In genomic region chr7:19388699-19389413, GRCm38 (mm10) we compare ENCODE assay signal across 11 mouse cellular contexts. TPM values are rescaled to one million over a fixed set of nuclear protein-coding genes. Genes with fewer than 3 reads are reported as not detected.
DNase-seq lines count a peak whose midpoint lies in the region; ATAC-seq lines count a peak whose summit lies in the region.
"Had no signal": no experiment of that assay in that cellular context is flagged by ENCODE, and none has a peak within 500 bp of the region (broad histone marks: within the 10 kb centered on the region; RNA-seq: fewer than 3 reads in every experiment).

No protein-coding gene starts in this region.

- H3K36me3 ChIP-seq in forebrain, embryonic 12.5 days (replicated peaks) = peaks cover 98% of the 10 kb centered on the region
- H3K36me3 ChIP-seq in hindbrain, embryonic 16.5 days (ENCODE audit: control insufficient read depth, insufficient read depth, low read length) = peaks cover 58% of the 10 kb centered on the region
- H3K36me3 ChIP-seq in kidney, embryonic 15.5 days = peaks cover 99% of the 10 kb centered on the region

- H3K4me3 ChIP-seq in forebrain, embryonic 12.5 days (replicated peaks) = no peak overlapping the region
- no peak overlapping the region for H3K4me3 ChIP-seq in hindbrain, embryonic 16.5 days (ENCODE audit: low read length)
- no peak overlapping the region for H3K4me3 ChIP-seq in kidney, embryonic 15.5 days (replicated peaks)
- H3K4me3 ChIP-seq: liver, embryonic 15.5 days had no signal

- 79% methylated on average over 10 of the region's 10 CpGs for WGBS in forebrain, embryonic 12.5 days
- 64% methylated on average over 8 of the region's 10 CpGs for WGBS in hindbrain, embryonic 16.5 days
- 77% methylated on average over 9 of the region's 10 CpGs for WGBS in kidney, embryonic 15.5 days

- no peak overlapping the region for H3K9ac ChIP-seq in forebrain, embryonic 12.5 days
- no peak overlapping the region for H3K9ac ChIP-seq in hindbrain, embryonic 16.5 days (ENCODE audit: low read depth, low read length)
- H3K9ac ChIP-seq in kidney, embryonic 15.5 days = no peak overlapping the region
- H3K9ac ChIP-seq: liver, embryonic 15.5 days had no signal

- no peaks in the 10 kb centered on the region for H3K9me3 ChIP-seq in forebrain, embryonic 12.5 days
- no peaks in the 10 kb centered on the region for H3K9me3 ChIP-seq in hindbrain, embryonic 16.5 days (ENCODE audit: control insufficient read depth, low read length)
- no peaks in the 10 kb centered on the region for H3K9me3 ChIP-seq in kidney, embryonic 15.5 days (replicated peaks)
- H3K9me3 ChIP-seq: liver, embryonic 15.5 days had no signal

- ATAC-seq in forebrain, embryonic 12.5 days (ENCODE audit: low FRiP score) = peak; percentile 51; the same call in 1 of the 2 replicates
- no peak for ATAC-seq in hindbrain, embryonic 16.5 days
- no peak for ATAC-seq in kidney, embryonic 15.5 days (replicated peaks; ENCODE audit: low FRiP score)

- intact Hi-C loops in left cerebral cortex, postnatal 4 days (cut with DNase I) = no loop called here
- intact Hi-C loops in left cerebral cortex, postnatal 36 days (cut with DNase I) = no loop called here

- H3K4me1 ChIP-seq in forebrain, embryonic 12.5 days = peaks cover 14% of the 10 kb centered on the region
- no peaks in the 10 kb centered on the region for H3K4me1 ChIP-seq in hindbrain, embryonic 16.5 days (ENCODE audit: control insufficient read depth, insufficient read depth, low read depth, low read length)
- 0 out of 2 replicates have a peak, but pooled peaks cover under 1% of the 10 kb centered on the region for H3K4me1 ChIP-seq in kidney, embryonic 15.5 days

- 0 out of 2 replicates have a peak overlapping the region, but pooled peaks have one; percentile 42 for H3K27ac ChIP-seq in forebrain, embryonic 12.5 days
- H3K27ac ChIP-seq in hindbrain, embryonic 16.5 days (ENCODE audit: low read depth, low read length) = peak overlapping the region; percentile 66; the same call in 1 of the 2 replicates
- no peak overlapping the region for H3K27ac ChIP-seq in kidney, embryonic 15.5 days
- H3K27ac ChIP-seq: liver, embryonic 15.5 days had no signal

- no peak overlapping the region for H3K4me2 ChIP-seq in forebrain, embryonic 12.5 days
- H3K4me2 ChIP-seq in hindbrain, embryonic 16.5 days (ENCODE audit: low read length) = no peak overlapping the region
- no peak overlapping the region for H3K4me2 ChIP-seq in kidney, embryonic 15.5 days
- H3K4me2 ChIP-seq: liver, embryonic 15.5 days had no signal

- no peaks in the 10 kb centered on the region for H3K27me3 ChIP-seq in forebrain, embryonic 12.5 days
- no peaks in the 10 kb centered on the region for H3K27me3 ChIP-seq in hindbrain, embryonic 16.5 days (replicated peaks; ENCODE audit: control insufficient read depth, insufficient read depth, low read length)
- no peaks in the 10 kb centered on the region for H3K27me3 ChIP-seq in kidney, embryonic 15.5 days
- H3K27me3 ChIP-seq: liver, embryonic 15.5 days had no signal

- DNase-seq in left cerebral cortex, postnatal 4 days = peak; percentile 41
- no peak for DNase-seq in left cerebral cortex, postnatal 36 days (ENCODE audit: low spot score in 2 of 2)
- DNase-seq in retina, postnatal 1 day = peak; percentile 93
- no peak for DNase-seq in ovary, adult 18-20 months (ENCODE audit: low spot score)
- DNase-seq: kidney, adult 8-10 months had no signal

RNA-seq across cellular contexts. Expression of gene Ercc2, which starts 7.0 kb away (rescaled TPM):
- 10 to 100 TPM; 46.1 to 62.8 TPM for total RNA-seq in left cerebral cortex, postnatal 4 days (2021)
- 10 to 100 TPM; 26.1 to 40.0 TPM for total RNA-seq in left cerebral cortex, postnatal 36 days (2021)
- 23.3 and 23.7 TPM in 2 replicates for polyA plus RNA-seq in forebrain, embryonic 12.5 days (2016; fragmentation: Nextera tagmentation; extraction: Ambion mirVana)
- polyA plus RNA-seq in hindbrain, embryonic 16.5 days (2015; fragmentation: Nextera tagmentation; extraction: Ambion mirVana) = 22.6 and 25.1 TPM in 2 replicates
- polyA plus RNA-seq in kidney, embryonic 15.5 days (2015; fragmentation: Nextera tagmentation; extraction: Ambion mirVana) = 16.0 and 19.5 TPM in 2 replicates

RNA-seq across cellular contexts. Expression of gene Klc3, which starts 15.0 kb away (rescaled TPM):
- total RNA-seq in left cerebral cortex, postnatal 4 days (2021) = 1 to 10 TPM; 1.2 to 1.3 TPM
- 1 to 10 TPM; 2.6 to 3.3 TPM for total RNA-seq in left cerebral cortex, postnatal 36 days (2021)
- polyA plus RNA-seq in forebrain, embryonic 12.5 days (2016; fragmentation: Nextera tagmentation; extraction: Ambion mirVana) = 2.8 and 5.4 TPM in 2 replicates
- 2.2 and 2.5 TPM in 2 replicates for polyA plus RNA-seq in hindbrain, embryonic 16.5 days (2015; fragmentation: Nextera tagmentation; extraction: Ambion mirVana)
- polyA plus RNA-seq in kidney, embryonic 15.5 days (2015; fragmentation: Nextera tagmentation; extraction: Ambion mirVana) = 5.1 and 6.3 TPM in 2 replicates
- total RNA-seq: granulocyte monocyte progenitor cell, adult 5-6 weeks; megakaryocyte-erythroid progenitor cell, adult 5-6 weeks had no signal

RNA-seq across cellular contexts. Expression of gene Ckm, which starts 15.7 kb away (rescaled TPM):
- not detected for total RNA-seq in left cerebral cortex, postnatal 4 days (2021)
- under 1 TPM; 0.35 to 0.41 TPM for total RNA-seq in left cerebral cortex, postnatal 36 days (2021)
- not detected in 2 replicates for polyA plus RNA-seq in forebrain, embryonic 12.5 days (2016; fragmentation: Nextera tagmentation; extraction: Ambion mirVana)
- polyA plus RNA-seq in hindbrain, embryonic 16.5 days (2015; fragmentation: Nextera tagmentation; extraction: Ambion mirVana) = 0.64 and 47.3 TPM in 2 replicates
- polyA plus RNA-seq in kidney, embryonic 15.5 days (2015; fragmentation: Nextera tagmentation; extraction: Ambion mirVana) = 22.6 and 58.1 TPM in 2 replicates
- total RNA-seq: megakaryocyte-erythroid progenitor cell, adult 5-6 weeks had no signal

RNA-seq across cellular contexts. Expression of gene Ppp1r13l, which starts 29.3 kb away (rescaled TPM):
- 1 to 10 TPM; 6.0 to 6.4 TPM for total RNA-seq in left cerebral cortex, postnatal 4 days (2021)
- total RNA-seq in left cerebral cortex, postnatal 36 days (2021) = 1 to 10 TPM; 5.1 to 7.9 TPM
- polyA plus RNA-seq in forebrain, embryonic 12.5 days (2016; fragmentation: Nextera tagmentation; extraction: Ambion mirVana) = 4.8 and 5.3 TPM in 2 replicates
- polyA plus RNA-seq in hindbrain, embryonic 16.5 days (2015; fragmentation: Nextera tagmentation; extraction: Ambion mirVana) = 1.5 and 1.9 TPM in 2 replicates
- 5.5 and 5.8 TPM in 2 replicates for polyA plus RNA-seq in kidney, embryonic 15.5 days (2015; fragmentation: Nextera tagmentation; extraction: Ambion mirVana)

RNA-seq across cellular contexts. Expression of gene Cd3eap, which starts 29.6 kb away (rescaled TPM):
- 10 to 100 TPM; 15.9 to 18.7 TPM for total RNA-seq in left cerebral cortex, postnatal 4 days (2021)
- total RNA-seq in left cerebral cortex, postnatal 36 days (2021) = 10 to 100 TPM; 17.3 to 17.6 TPM
- 24.7 and 24.8 TPM in 2 replicates for polyA plus RNA-seq in forebrain, embryonic 12.5 days (2016; fragmentation: Nextera tagmentation; extraction: Ambion mirVana)
- polyA plus RNA-seq in hindbrain, embryonic 16.5 days (2015; fragmentation: Nextera tagmentation; extraction: Ambion mirVana) = 23.1 and 23.6 TPM in 2 replicates
- polyA plus RNA-seq in kidney, embryonic 15.5 days (2015; fragmentation: Nextera tagmentation; extraction: Ambion mirVana) = 27.0 and 28.3 TPM in 2 replicates

Comparison
In these comparisons a context has a peak if more than half of its experiments do, and no peak if none do; other contexts are left out.
1. DNase-seq: peak in left cerebral cortex, postnatal 4 days (single experiment) and retina, postnatal 1 day (single experiment); none in left cerebral cortex, postnatal 36 days (0 of 2) and ovary, adult 18-20 months (single experiment).